Mouse (Mus musculus): ENCODE results near the gene Ttyh2. TPM values are rescaled to one million over a fixed set of nuclear protein-coding genes. Genes with fewer than 3 reads are reported as not detected.
A peak's percentile ranks its signal among the peaks of the same experiment; 100 is the strongest.

Ttyh2 gene
- total RNA-seq, 1 experiment from 2014 or later, result 3.0 TPM

DNA sequence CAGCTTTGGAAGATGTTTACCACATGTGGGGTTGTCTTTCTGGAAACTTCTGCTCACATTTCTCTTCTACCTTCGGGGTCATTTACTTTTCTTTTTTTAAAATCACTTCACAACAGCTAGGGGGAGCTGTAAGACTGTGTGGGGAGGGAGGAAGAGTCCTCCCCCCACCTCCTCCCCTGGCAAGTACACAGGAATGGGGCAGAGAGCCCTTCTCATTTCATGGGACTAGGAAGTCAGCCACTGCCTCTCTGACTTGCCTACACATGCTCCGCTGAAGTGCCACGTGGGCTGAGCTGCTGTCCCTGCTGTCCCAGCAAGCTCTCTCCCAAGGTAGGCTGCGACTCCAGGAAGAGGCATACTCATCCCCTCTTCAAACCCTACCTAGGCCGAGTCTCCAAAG, 20.7 kb upstream of the Ttyh2 start:
- no peak for ATAC-seq (replicated peaks in 1 of 2; ENCODE audit: insufficient read depth in 1 of 2, low FRiP score in 2 of 2, low TSS enrichment in 1 of 2, low read depth in 1 of 2, poor library complexity in 2 of 2, severe bottlenecking in 2 of 2)

GRCm38 (mm10) chr11:114655350-114656008, 19.8 kb upstream of the Ttyh2 start:
- peak; percentile 57 to 60; a peak in 3 of 4 replicates for ATAC-seq (replicated peaks in 1 of 2; ENCODE audit: insufficient read depth in 1 of 2, low FRiP score in 2 of 2, low TSS enrichment in 1 of 2, low read depth in 1 of 2, poor library complexity in 2 of 2, severe bottlenecking in 2 of 2)

- no peak for ATAC-seq (replicated peaks in 1 of 2; ENCODE audit: insufficient read depth in 1 of 2, low FRiP score in 2 of 2, low TSS enrichment in 1 of 2, low read depth in 1 of 2, poor library complexity in 2 of 2, severe bottlenecking in 2 of 2)
Measured at GRCm38 (mm10) chr11:114656994-114657644, 18.1 kb upstream of the Ttyh2 start.

DNA sequence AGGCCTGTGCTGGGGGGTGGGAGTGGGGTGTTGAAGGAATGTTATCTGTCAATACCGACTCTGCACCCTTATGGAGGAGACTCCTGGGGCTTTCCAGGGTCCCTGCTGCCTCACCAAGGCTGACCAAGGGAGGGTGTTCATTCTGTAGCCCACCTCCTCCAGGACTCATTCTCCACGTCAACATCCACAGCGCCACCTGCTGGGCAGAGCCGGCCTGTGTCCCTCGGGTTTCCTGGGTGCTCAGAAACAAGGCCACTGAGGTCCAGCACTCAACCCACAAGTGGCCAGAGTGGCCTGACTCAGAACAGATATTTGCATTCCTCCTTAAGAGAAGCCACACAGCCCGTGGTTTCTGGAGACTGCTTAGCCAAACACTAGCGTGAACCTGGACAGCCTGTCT, 17.5 kb upstream of the Ttyh2 start:
- ATAC-seq (replicated peaks in 1 of 2; ENCODE audit: insufficient read depth in 1 of 2, low FRiP score in 2 of 2, low TSS enrichment in 1 of 2, low read depth in 1 of 2, poor library complexity in 2 of 2, severe bottlenecking in 2 of 2), result no peak

DNA sequence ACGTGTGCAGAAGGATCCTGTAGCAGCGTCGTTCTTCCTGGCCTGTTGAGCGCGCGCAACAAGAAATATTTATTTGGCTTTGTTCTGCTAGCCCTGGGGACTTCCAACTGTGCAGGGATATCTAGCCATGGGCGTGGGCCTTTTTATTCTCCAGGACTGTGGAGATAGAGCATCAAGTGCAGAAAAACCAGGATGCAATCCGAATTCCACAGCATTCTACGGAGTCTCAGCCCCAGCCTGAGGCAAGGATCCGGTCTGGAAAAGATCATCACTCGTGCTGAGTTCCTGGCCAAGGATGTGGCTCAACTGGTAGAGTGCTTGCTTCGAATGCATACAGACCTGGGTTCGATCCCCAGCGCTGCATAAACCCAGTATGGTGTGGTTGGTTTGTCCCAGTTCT, 13.1 kb upstream of the Ttyh2 start:
- ATAC-seq (replicated peaks in 1 of 2; ENCODE audit: insufficient read depth in 1 of 2, low FRiP score in 2 of 2, low TSS enrichment in 1 of 2, low read depth in 1 of 2, poor library complexity in 2 of 2, severe bottlenecking in 2 of 2), result no peak

DNA sequence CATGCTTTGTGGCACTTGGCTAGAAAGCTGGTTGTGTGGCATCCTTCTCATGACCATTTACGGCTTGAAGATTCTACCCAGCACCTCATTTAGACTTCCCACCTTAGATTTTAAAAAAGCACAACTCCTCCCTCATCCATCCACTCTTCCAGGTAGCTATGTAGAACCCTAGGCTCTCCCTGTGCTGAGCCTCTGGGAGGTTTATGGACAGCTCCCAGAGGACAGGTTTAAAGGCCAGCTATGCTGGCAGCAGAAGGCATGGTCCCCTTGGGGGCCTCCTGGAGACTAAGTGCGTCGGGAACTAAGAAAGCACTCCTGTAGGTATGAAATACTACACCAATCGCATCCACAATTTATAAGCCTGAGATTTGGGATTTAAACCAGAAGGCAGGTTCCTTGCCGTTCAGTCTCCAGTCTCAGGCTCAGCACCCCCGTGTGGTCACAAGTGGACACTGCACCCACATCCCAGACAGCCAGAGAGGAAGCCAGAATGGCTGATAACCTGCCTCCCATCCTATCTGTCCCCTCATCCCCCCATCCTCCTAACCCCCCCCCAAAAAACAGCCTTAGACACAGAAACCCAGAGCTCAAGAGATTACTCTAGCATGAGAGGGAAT, 12.4 kb upstream of the Ttyh2 start:
- ATAC-seq (replicated peaks in 1 of 2; ENCODE audit: insufficient read depth in 1 of 2, low FRiP score in 2 of 2, low TSS enrichment in 1 of 2, low read depth in 1 of 2, poor library complexity in 2 of 2, severe bottlenecking in 2 of 2), result peak; percentile 74 to 83

- no peak for ATAC-seq (replicated peaks in 1 of 2; ENCODE audit: insufficient read depth in 1 of 2, low FRiP score in 2 of 2, low TSS enrichment in 1 of 2, low read depth in 1 of 2, poor library complexity in 2 of 2, severe bottlenecking in 2 of 2)
Measured at GRCm38 (mm10) chr11:114664164-114664563, 11.1 kb upstream of the Ttyh2 start.

DNA sequence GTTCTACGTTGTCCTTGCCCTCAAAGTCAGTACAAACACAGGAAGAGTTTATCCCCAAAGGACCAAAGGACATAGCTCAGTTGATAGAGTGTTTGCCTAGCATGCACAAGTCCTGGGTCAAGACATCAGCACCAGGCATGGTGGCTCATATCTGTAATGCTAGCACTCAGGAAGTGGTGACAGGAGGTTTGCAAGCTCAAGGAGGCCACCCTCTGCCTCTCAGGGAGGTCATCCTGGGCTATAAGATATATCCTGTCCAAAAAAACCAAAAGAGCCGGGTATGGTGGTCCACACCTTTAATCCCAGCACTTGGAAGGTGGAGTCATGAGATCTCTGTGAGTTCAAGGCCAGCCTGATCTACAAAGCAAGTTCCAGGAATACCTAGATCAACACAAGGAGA, 9.8 kb upstream of the Ttyh2 start:
- ATAC-seq (replicated peaks in 1 of 2; ENCODE audit: insufficient read depth in 1 of 2, low FRiP score in 2 of 2, low TSS enrichment in 1 of 2, low read depth in 1 of 2, poor library complexity in 2 of 2, severe bottlenecking in 2 of 2), result no peak

- no peak for ATAC-seq (replicated peaks in 1 of 2; ENCODE audit: insufficient read depth in 1 of 2, low FRiP score in 2 of 2, low TSS enrichment in 1 of 2, low read depth in 1 of 2, poor library complexity in 2 of 2, severe bottlenecking in 2 of 2)
Measured at GRCm38 (mm10) chr11:114666786-114667185, 8.4 kb upstream of the Ttyh2 start.

GRCm38 (mm10) chr11:114667236-114667931, 7.8 kb upstream of the Ttyh2 start:
- ATAC-seq (replicated peaks in 1 of 2; ENCODE audit: insufficient read depth in 1 of 2, low FRiP score in 2 of 2, low TSS enrichment in 1 of 2, low read depth in 1 of 2, poor library complexity in 2 of 2, severe bottlenecking in 2 of 2), result no peak

DNA sequence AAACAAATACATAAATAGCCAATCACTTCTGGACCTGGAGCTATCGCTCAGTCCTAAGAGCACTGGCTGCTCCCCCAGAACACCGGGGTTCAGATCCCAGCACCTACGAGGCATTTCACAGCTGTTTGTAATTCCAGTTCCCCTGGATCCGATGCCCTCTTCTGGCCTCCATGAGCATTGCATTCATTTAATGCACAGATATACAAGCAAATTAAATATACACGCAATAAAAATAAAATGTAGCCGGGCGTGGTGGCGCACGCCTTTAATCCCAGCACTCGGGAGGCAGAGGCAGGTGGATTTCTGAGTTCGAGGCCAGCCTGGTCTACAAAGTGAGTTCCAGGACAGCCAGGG, 7.3 kb upstream of the Ttyh2 start:
- 0 out of 4 replicates have a peak, but pooled peaks of 1 of the 2 experiments have one; percentile 28 for ATAC-seq (replicated peaks in 1 of 2; ENCODE audit: insufficient read depth in 1 of 2, low FRiP score in 2 of 2, low TSS enrichment in 1 of 2, low read depth in 1 of 2, poor library complexity in 2 of 2, severe bottlenecking in 2 of 2)

GRCm38 (mm10) chr11:114668301-114668710, 6.9 kb upstream of the Ttyh2 start, which contains the start of gene Rpl38:
TSS of gene Rpl38 (plus strand) at chr11:114668524.
- ATAC-seq (replicated peaks in 1 of 2; ENCODE audit: insufficient read depth in 1 of 2, low FRiP score in 2 of 2, low TSS enrichment in 1 of 2, low read depth in 1 of 2, poor library complexity in 2 of 2, severe bottlenecking in 2 of 2), result peak; percentile 77 to 80

GRCm38 (mm10) chr11:114668741-114669623, 6.2 kb upstream of the Ttyh2 start:
- ATAC-seq (replicated peaks in 1 of 2; ENCODE audit: insufficient read depth in 1 of 2, low FRiP score in 2 of 2, low TSS enrichment in 1 of 2, low read depth in 1 of 2, poor library complexity in 2 of 2, severe bottlenecking in 2 of 2), result peak; percentile 68 to 78

DNA sequence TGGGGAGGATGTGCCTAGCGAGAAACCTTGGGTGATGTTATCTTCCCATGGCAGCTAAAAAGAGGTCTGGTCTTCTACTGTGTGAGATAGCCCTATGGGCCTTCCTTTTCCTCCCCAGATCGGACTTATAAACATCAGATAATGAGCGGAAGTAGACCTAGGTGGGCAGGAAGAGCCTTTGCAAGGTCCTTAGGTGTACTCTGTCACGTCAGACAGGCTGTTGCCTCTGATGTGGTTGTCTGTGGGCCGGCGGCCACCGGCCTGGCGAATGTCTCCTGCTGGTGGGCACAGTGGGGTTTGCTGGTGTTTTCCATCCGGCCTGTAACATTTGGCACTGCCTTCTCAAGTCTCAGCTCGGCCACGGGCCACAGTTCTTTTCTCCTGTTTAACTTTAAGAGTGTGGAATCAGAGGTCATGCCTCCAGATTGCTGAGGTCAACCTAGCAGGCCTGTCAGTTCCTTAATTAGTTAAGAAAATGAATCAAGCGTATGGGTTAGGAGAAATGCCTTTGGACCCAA, 5.5 kb upstream of the Ttyh2 start:
- no peak for ATAC-seq (replicated peaks in 1 of 2; ENCODE audit: insufficient read depth in 1 of 2, low FRiP score in 2 of 2, low TSS enrichment in 1 of 2, low read depth in 1 of 2, poor library complexity in 2 of 2, severe bottlenecking in 2 of 2)

DNA sequence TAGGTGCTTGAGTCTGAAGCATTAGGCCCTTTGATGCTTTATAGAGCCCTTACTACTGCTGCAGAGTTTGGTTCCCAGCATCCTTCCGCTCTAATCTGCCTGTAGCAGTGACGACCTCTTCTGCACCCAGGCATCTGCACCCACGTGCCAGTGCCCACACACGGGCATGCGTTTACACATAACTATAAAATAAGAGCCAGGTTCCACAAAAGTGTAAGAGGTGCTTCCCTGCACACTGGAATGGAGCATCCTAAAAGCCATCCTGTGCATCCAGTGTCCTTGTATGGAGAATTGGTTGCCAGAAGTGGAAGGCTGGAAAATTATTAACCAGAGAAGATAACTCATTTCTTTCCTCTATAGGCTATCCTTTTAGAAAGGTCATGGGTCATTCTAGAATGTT, 4.1 kb upstream of the Ttyh2 start:
- ATAC-seq (replicated peaks in 1 of 2; ENCODE audit: insufficient read depth in 1 of 2, low FRiP score in 2 of 2, low TSS enrichment in 1 of 2, low read depth in 1 of 2, poor library complexity in 2 of 2, severe bottlenecking in 2 of 2), result no peak

GRCm38 (mm10) chr11:114672794-114673718, 2.2 kb upstream of the Ttyh2 start:
- no peak for ATAC-seq (replicated peaks in 1 of 2; ENCODE audit: insufficient read depth in 1 of 2, low FRiP score in 2 of 2, low TSS enrichment in 1 of 2, low read depth in 1 of 2, poor library complexity in 2 of 2, severe bottlenecking in 2 of 2)

Measured in hematopoietic stem cell, adult 5-6 weeks (primary cell).